Mouse (Mus musculus): ENCODE results near the gene Usp33. TPM values are rescaled to one million over a fixed set of nuclear protein-coding genes. Genes with fewer than 3 reads are reported as not detected.

Gene Usp33
- polyA plus RNA-seq, 1 experiment: not detected

DNA sequence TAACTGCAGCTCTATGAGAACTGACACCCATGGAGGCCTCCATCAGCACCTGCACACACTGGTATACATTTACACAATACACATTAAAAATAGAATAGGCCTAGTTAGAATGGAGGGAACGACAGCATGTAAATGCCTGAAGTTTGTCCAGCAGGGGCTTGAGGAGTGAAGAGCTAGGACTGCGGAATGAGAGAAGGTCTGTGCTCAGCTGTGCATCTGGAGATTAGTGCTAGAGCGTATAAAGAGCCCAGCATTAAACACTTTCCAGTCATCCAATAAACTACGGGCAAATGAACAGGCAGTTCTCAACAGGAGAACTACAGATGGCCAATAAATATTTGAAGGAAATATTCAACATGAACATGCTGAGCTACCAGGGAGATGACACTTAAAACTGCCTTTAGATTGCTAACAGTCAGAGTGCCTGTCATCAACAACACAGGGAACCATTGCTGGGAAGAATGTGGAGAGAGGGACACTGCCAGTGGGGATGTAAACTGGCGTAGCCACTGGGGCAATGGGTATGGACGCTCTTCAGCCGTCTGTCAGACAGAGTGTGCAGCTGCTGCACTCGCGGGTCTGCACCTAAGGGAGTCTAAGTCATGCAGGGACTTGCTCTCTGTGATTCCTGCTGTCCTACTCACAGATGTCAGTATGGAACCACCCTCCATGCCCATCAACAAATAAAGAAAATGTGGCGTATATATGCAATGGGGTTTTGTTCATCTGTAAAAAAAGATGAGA is 7.3 kb downstream of the Usp33 start:
- no peak for TF ChIP-seq POLR2A (IDR thresholded peaks at IDR 0.05; ENCODE audit: insufficient read depth, low read depth, low read length)
- no peak for TF ChIP-seq CTCF (IDR thresholded peaks at IDR 0.05; ENCODE audit: insufficient read depth, low read depth, low read length)
- Histone ChIP-seq H3K4me3 (ENCODE audit: insufficient read depth, low read depth, low read length) (no peak overlapping the region), H3K4me1 (ENCODE audit: control insufficient read depth, insufficient read depth, low read length) (peaks cover 8% of the 10 kb centered on the region; the same call in 1 of the 2 replicates), H3K27ac (ENCODE audit: insufficient read depth, low read depth, low read length) (no peak overlapping the region)
- WGBS: 66% methylated on average over 10 of the region's 10 CpGs

- H3K27ac ChIP-seq (ENCODE audit: insufficient read depth, low read depth, low read length): no peak overlapping the region
- TF ChIP-seq POLR2A (IDR thresholded peaks at IDR 0.05; ENCODE audit: insufficient read depth, low read depth, low read length) (no peak), CTCF (IDR thresholded peaks at IDR 0.05; ENCODE audit: insufficient read depth, low read depth, low read length) (no peak)
- no peak overlapping the region for H3K4me3 ChIP-seq (ENCODE audit: insufficient read depth, low read depth, low read length)
- peaks cover 5% of the 10 kb centered on the region; the same call in 1 of the 2 replicates for H3K4me1 ChIP-seq (ENCODE audit: control insufficient read depth, insufficient read depth, low read length)
- WGBS: 76% methylated on average over 5 of the region's 5 CpGs
These were observed 9.1 kb downstream of the Usp33 start for GRCm38 (mm10) chr3:152355361-152355760.

DNA sequence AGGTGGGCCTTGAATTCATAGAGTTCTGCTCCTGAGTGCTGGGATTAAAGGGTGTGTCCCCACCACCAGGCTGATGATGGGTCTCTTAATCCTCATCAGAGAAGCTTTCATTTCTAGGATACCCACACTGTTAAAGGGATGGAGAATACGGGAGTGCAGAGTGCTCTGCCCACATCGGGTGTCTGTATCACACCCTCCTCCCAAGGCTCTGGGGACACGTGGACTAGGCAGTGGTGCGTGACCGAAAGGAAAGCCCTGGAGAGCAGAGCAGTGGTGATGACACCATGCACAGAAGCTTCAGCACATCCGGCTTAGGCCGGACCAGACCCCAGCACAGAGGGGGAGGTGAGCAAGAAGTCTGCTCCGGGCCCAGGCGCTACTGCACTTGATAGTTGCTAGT is 10.5 kb downstream of the Usp33 start:
- H3K27ac ChIP-seq (ENCODE audit: insufficient read depth, low read depth, low read length): no peak overlapping the region
- no peak for TF ChIP-seq CTCF (IDR thresholded peaks at IDR 0.05; ENCODE audit: insufficient read depth, low read depth, low read length)
- no peak for TF ChIP-seq POLR2A (IDR thresholded peaks at IDR 0.05; ENCODE audit: insufficient read depth, low read depth, low read length)
- no peak overlapping the region for H3K4me3 ChIP-seq (ENCODE audit: insufficient read depth, low read depth, low read length)
- WGBS: 81% methylated on average over 9 of the region's 9 CpGs
- peaks cover 7% of the 10 kb centered on the region; the same call in 1 of the 2 replicates for H3K4me1 ChIP-seq (ENCODE audit: control insufficient read depth, insufficient read depth, low read length)

GRCm38 (mm10) chr3:152359151-152359550 is 12.9 kb downstream of the Usp33 start:
- Histone ChIP-seq H3K4me1 (ENCODE audit: control insufficient read depth, insufficient read depth, low read length) (peaks cover 3% of the 10 kb centered on the region; the same call in 1 of the 2 replicates), H3K27ac (ENCODE audit: insufficient read depth, low read depth, low read length) (no peak overlapping the region), H3K4me3 (ENCODE audit: insufficient read depth, low read depth, low read length) (no peak overlapping the region)
- TF ChIP-seq CTCF (IDR thresholded peaks at IDR 0.05; ENCODE audit: insufficient read depth, low read depth, low read length): no peak
- TF ChIP-seq POLR2A (IDR thresholded peaks at IDR 0.05; ENCODE audit: insufficient read depth, low read depth, low read length): no peak
- WGBS: 85% methylated on average over 7 of the region's 7 CpGs

- no peak overlapping the region for H3K4me3 ChIP-seq (ENCODE audit: insufficient read depth, low read depth, low read length)
These were observed 17.9 kb downstream of the Usp33 start for GRCm38 (mm10) chr3:152364181-152364580.

DNA sequence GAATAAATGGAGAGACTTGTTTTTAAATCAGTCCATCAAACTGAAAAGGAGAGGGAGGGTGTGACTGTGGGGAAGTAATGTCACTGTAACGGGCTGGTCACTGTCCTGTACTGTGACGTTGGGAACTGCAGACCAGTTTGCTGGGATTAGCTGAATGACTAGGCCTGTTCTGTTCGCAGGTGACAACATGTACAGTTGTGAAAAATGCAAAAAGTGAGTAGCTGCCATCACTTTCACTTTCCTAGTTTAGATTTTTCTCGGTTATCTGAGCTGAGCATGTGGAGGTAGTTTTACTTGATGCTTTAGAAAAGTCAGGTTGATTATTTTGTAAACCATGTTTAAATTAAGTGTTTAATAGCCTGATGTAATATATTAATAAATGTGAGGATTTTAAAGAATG is 29.8 kb downstream of the Usp33 start:
- 89% methylated on average over 4 of the region's 4 CpGs for WGBS
- no peaks in the 10 kb centered on the region for H3K4me1 ChIP-seq (ENCODE audit: control insufficient read depth, insufficient read depth, low read length)
- TF ChIP-seq POLR2A (IDR thresholded peaks at IDR 0.05; ENCODE audit: insufficient read depth, low read depth, low read length): no peak
- no peak for TF ChIP-seq CTCF (IDR thresholded peaks at IDR 0.05; ENCODE audit: insufficient read depth, low read depth, low read length)
- no peak overlapping the region for H3K27ac ChIP-seq (ENCODE audit: insufficient read depth, low read depth, low read length)
- no peak overlapping the region for H3K4me3 ChIP-seq (ENCODE audit: insufficient read depth, low read depth, low read length)

More at GRCm38 (mm10) chr3:152364181-152364580, 17.9 kb downstream of the Usp33 start:
- TF ChIP-seq POLR2A (IDR thresholded peaks at IDR 0.05; ENCODE audit: insufficient read depth, low read depth, low read length) (no peak), CTCF (IDR thresholded peaks at IDR 0.05; ENCODE audit: insufficient read depth, low read depth, low read length) (no peak)
- H3K4me1 ChIP-seq (ENCODE audit: control insufficient read depth, insufficient read depth, low read length): peaks cover 3% of the 10 kb centered on the region; the same call in 1 of the 2 replicates
- no peak overlapping the region for H3K27ac ChIP-seq (ENCODE audit: insufficient read depth, low read depth, low read length)
- WGBS: 93% methylated on average over 2 of the region's 2 CpGs

DNA sequence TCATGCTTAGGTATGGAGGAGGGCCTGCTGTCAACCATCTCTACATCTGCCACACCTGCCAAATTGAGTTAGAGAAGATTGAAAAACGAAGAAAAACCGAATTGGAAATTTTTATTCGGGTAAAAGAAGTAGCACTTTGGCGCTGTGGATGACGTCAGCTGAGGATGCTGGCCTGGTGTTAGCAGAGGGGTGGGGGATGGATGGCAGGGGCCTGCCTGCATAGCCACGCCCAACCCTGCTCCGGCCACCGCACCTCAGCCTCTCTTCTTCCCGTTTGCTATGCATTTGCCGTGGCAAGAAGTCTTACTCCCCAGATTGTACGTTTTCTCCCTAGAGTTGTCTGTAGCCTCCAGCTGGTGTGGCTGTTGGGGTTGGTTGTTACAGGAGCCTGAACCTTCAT is 37.8 kb downstream of the Usp33 start:
- no peak overlapping the region for H3K27ac ChIP-seq (ENCODE audit: insufficient read depth, low read depth, low read length)
- WGBS: 79% methylated on average over 11 of the region's 11 CpGs
- TF ChIP-seq POLR2A (IDR thresholded peaks at IDR 0.05; ENCODE audit: insufficient read depth, low read depth, low read length) (no peak), CTCF (IDR thresholded peaks at IDR 0.05; ENCODE audit: insufficient read depth, low read depth, low read length) (no peak)
- no peak overlapping the region for H3K4me3 ChIP-seq (ENCODE audit: insufficient read depth, low read depth, low read length)
- no peaks in the 10 kb centered on the region for H3K4me1 ChIP-seq (ENCODE audit: control insufficient read depth, insufficient read depth, low read length)

GRCm38 (mm10) chr3:152395350-152396277 is 49.3 kb downstream of the Usp33 start, which contains the start of gene Zzz3:
Gene Zzz3 (plus strand): TSS chr3:152395473.
- WGBS: 4% methylated on average over 80 of the region's 108 CpGs
- Histone ChIP-seq H3K4me3 (ENCODE audit: insufficient read depth, low read depth, low read length) (peak within 1 kb of the TSS; percentile 67), H3K27ac (ENCODE audit: insufficient read depth, low read depth, low read length) (peak within 1 kb of the TSS; percentile 96), H3K4me1 (ENCODE audit: control insufficient read depth, insufficient read depth, low read length) (peaks cover 9% of the 10 kb centered on the region)
- TF ChIP-seq CTCF (IDR thresholded peaks at IDR 0.05; ENCODE audit: insufficient read depth, low read depth, low read length): peak; percentile 94
- peak; percentile 62; the same call in 1 of the 2 replicates for TF ChIP-seq POLR2A (IDR thresholded peaks at IDR 0.05; ENCODE audit: insufficient read depth, low read depth, low read length)
